Mouse (Mus musculus) liver, adult 2 months (tissue): ENCODE data around the gene Prr5l.

Experiments used
- CTCF ChIP-seq: fragments of 200-500 bp; IDR thresholded peaks from 2 replicates; pipeline ENCODE4 v1.5.1; 2011; ENCODE audit warnings: low read depth, low read length, control low read depth
- POLR2A ChIP-seq: fragments of 200-500 bp; IDR thresholded peaks from 2 replicates; pipeline ENCODE4 v1.6.1; 2011; ENCODE audit warnings: low read length, control low read depth; ENCODE audit not compliant: insufficient read depth; ENCODE audit errors: extremely low read depth

DNA sequence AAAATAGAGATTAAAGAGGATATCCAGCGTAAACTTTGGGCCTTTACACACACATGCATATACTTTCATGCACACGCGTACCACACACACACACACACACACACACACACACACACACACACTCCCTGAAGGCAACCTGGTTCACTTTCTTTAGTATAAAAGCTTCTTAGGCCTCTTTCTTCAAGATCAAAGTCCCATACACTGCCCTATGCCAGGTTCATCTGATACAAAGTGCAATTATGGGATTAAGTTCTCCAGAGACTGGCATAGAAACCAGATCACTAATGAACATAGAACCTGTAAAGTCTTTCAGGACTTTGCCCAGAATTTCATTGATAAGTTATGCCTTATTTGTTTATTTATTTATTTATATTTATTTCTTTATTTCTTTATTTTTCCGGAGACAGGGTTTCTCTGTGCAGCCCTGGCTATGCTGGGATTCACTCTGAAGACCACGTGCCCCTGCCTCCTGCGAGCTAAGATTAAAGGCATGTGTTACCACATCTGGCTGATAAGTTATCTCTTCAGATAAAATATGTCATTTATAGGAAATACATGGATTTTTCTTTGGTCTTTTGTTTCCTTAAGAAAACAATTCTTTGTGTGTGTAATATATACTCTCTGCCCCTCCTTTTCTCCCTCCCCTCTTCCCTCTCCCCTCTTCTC is 73.1 kb downstream of the Prr5l start:
- TF ChIP-seq POLR2A = no peak
- no peak for TF ChIP-seq CTCF
